Mouse (Mus musculus): Measurements from ENCODE around the gene Wars.

GRCm38 (mm10) chr12:108834786-108835185 is 59.2 kb downstream of the Wars start:
- TF ChIP-seq CTCF (IDR thresholded peaks at IDR 0.05; ENCODE audit: borderline replicate concordance, insufficient read depth, low read length) (no peak), POLR2A (IDR thresholded peaks at IDR 0.05; ENCODE audit: low read depth, low read length) (no peak)
